Mouse (Mus musculus): Measurements from ENCODE around the gene Olfr1317.

Olfr1317 gene

DNA sequence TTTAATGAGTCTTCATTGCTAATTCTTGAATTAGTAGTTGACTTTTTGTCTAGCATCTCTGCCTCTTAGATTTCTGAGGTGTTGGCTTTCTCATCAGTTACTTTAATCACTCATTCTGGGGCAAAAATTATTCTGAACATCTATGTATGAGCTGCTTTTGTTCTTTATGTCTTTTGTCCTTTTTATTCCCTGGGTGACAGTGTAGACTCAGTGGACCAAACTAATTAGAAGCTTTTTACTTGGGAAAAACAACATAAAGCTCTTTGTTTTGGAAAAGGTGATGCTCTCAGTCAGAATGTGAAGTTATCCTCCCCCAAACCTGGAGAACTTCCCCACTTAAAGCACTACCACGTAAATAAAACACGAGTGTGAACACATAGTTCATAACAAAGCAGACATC, at the start of gene Olfr1317:
Olfr1317 (plus strand) TSS at position 301 of the 400 bp plus-strand sequence.
- DNase-seq (ENCODE audit: low read depth, low spot score), result no peak

DNA sequence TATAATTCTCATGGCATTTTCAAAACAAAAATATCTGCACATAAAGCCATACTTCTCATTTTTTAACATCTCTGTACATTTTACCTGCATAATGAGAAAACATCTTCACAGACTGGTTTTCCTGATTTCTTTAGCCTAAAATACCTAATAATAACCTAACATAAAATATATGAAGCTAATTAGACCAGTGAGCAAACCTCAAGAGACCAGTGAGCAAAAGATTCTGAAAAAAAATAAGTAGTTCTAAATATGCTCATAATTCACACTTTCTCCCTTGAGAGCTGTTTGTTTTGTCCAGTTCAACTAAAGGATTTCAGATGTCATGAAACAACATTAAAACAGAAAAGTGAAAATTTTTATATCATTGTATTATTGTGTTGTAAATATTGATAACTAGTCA, 43.4 kb upstream of the Olfr1317 start, which contains the start of gene Olfr1314:
Olfr1314 (minus strand) TSS at position 101 of the 400 bp plus-strand sequence.
- DNase-seq (ENCODE audit: low read depth, low spot score), result no peak

- DNase-seq (ENCODE audit: low read depth, low spot score), result no peak
These were observed 24.8 kb upstream of the Olfr1317 start, which contains the start of gene Olfr1315-ps1 for GRCm38 (mm10) chr2:112115340-112115739. Gene Olfr1315-ps1, minus strand, starts transcription at chr2:112115440.

- no peak for DNase-seq (ENCODE audit: low read depth, low spot score)
These were observed 5.3 kb upstream of the Olfr1317 start, which contains the start of gene Olfr1316 for GRCm38 (mm10) chr2:112134877-112135276. Gene Olfr1316, minus strand, starts transcription at chr2:112134977.

- no peak for DNase-seq (ENCODE audit: low read depth, low spot score)
These were observed 13.8 kb downstream of the Olfr1317 start, which contains the start of gene Olfr1318 for GRCm38 (mm10) chr2:112153898-112154297. Gene Olfr1318, plus strand, starts transcription at chr2:112154198.

Data from mesoderm, embryonic 11.5 days (tissue).